Mouse (Mus musculus) liver, postnatal 0 days (tissue): ENCODE results near the gene Vta1.

Source experiments
- CTCF ChIP-seq: sonication (generic); IDR thresholded peaks from 2 replicates; pipeline ENCODE4 v1.5.1; 2016; ENCODE audit warnings: antibody characterized with exemption, low read depth
- EP300 ChIP-seq: IDR thresholded peaks from 2 replicates; pipeline ENCODE4 v1.6.1; 2016; ENCODE audit warnings: antibody characterized with exemption, low read depth, mild to moderate bottlenecking

GRCm38 (mm10) chr10:14705072-14706066 is at the start of gene Vta1, which contains the start of gene Nmbr:
- TF ChIP-seq EP300 (peak; percentile 76; the same call in 1 of the 2 replicates), CTCF (peak; percentile 86)
